Mouse (Mus musculus): ENCODE data around the gene Atp6v0b. TPM values are rescaled to one million over a fixed set of nuclear protein-coding genes. Genes with fewer than 3 reads are reported as not detected.

Gene Atp6v0b
- 215 TPM in 2 replicates for polyA plus RNA-seq (2015; fragmentation: Nextera tagmentation; extraction: Ambion mirVana)

DNA sequence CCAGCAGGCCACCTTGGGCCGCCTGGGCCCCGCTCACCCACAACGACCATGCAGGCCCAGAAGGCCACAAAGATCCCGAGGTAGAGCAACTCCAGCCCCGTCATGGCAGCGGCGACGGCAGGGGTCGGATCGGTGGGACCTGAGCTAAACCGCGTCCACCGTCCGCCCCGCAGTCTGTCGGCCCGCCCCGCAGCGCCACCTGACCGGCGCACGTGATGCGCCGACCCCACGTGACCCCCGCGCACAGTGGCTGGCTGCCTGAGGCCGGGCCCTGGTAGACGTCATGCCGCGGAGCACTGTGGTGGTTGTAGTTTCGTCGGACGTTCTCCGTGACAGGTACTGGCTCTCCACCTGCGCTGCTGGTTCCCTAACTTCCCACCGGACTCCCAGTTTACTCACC lies at the start of gene Atp6v0b:
Atp6v0b (minus strand) TSS at position 201 of the 400 bp plus-strand sequence.
- DNase-seq (ENCODE audit: low spot score), result peak; percentile 90

DNA sequence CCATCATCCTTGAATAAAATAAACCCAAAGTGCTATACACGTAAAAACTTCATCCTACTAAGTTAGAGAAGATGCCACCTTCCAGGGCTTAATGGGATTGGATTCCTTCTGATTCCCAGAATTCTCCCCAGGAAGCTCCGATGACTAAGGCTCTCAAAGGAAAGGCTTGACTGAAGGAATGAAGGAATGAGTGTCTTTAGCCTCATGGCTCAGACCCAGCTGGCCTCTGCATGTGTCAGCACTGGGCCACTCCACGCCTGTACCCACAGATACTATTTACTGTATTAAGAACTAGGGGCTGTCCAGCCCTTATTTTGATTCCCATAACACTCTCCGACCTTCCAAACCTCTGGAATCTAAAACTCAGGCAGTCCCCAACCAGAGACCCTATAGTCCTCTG lies 46.9 kb upstream of the Atp6v0b start:
- DNase-seq (ENCODE audit: low spot score), result no peak

DNA sequence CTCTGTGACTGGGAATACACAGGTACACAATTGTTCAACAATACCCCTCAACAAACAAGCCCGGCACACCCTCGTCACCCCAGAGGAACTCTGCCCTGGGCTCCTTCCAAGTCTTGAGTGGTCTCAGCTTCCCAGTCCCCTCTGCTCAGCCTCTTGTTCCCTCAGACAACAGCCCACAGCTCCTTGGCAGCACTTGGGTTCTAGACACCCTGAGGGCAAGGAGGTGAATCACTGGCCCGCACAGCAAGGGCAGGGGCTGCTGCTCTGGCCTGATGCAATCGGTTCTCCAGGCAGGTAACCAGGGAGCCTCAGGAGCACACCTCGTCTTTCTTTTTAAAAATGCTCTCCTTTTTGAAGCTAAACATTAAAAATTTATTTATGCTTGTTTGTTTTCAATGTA lies 46.1 kb upstream of the Atp6v0b start:
- DNase-seq (ENCODE audit: low spot score), result no peak

DNA sequence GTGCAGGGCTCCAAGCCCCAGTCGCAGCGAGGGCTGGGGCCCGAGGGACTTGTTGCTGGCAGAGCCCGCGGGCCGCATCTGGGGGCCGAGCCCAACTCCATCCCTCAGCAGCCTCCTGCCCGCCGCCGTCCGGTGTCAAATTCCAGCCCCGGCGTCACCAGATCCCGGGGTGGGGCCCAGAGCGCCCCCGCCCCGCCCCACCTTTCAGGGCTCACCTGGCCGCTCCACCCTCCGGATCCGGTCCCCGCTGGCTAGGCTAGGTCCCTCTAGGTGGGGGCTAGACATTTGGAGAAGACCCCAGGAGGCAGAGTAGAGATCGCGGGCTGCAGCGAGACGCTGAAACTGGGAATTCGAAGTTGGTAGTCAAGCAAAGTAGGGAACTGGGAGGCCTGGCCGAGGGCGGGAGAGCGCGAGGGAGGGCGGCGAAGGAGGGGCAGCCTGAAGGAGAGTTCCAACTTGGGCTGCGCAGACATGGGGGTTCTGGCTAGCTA lies 42.3 kb upstream of the Atp6v0b start, which contains the start of gene Artn:
Artn (minus strand) TSS at position 373 of the 491 bp plus-strand sequence.
- no peak for DNase-seq (ENCODE audit: low spot score)

DNA sequence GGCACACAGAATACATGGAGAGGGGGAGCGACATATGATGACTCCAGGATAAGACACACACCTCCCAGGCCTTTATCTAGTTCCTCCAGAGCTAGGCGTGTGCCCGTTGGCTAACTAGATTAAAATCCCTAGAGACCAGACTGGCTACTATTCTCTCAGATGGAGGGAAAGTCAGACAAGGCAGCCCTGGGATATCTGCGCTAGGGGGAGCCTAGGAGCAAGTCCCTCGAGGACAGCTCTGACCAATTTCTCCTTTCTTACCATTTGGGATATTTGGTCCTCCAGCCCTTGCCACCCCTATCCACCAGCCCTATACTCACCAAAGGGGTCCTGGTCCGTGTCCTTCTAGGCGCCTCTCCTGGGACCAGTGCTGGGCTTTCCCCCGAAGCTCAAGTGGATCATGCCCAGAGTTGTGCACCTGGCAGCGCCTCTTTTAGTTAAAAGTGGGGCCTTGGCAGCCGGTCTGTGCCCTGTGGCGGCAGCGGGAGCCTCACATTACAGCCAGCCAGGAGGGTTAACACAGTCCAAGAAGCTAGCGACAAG lies 41.6 kb upstream of the Atp6v0b start:
- DNase-seq (ENCODE audit: low spot score), result no peak

DNA sequence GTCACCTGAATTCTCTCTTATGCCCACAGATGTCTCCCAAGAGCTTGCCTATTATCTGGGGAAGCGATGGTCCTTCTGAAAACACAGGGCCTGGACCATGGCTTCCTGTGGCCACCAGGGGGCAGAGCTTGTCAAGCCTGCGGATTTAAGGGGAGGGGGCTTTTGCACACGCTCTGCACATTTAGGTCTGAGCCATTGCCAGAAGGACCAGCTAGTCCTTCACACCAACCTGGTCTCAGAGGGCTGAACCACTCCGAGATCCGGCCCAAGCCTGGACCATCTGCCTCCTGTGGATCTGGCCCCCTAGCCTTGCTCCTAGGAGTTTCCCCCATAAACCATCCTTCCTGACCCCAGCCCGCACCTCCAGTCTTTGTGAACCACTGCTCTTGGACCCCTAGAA lies 41.1 kb upstream of the Atp6v0b start:
- DNase-seq (ENCODE audit: low spot score), result peak; percentile 39

DNA sequence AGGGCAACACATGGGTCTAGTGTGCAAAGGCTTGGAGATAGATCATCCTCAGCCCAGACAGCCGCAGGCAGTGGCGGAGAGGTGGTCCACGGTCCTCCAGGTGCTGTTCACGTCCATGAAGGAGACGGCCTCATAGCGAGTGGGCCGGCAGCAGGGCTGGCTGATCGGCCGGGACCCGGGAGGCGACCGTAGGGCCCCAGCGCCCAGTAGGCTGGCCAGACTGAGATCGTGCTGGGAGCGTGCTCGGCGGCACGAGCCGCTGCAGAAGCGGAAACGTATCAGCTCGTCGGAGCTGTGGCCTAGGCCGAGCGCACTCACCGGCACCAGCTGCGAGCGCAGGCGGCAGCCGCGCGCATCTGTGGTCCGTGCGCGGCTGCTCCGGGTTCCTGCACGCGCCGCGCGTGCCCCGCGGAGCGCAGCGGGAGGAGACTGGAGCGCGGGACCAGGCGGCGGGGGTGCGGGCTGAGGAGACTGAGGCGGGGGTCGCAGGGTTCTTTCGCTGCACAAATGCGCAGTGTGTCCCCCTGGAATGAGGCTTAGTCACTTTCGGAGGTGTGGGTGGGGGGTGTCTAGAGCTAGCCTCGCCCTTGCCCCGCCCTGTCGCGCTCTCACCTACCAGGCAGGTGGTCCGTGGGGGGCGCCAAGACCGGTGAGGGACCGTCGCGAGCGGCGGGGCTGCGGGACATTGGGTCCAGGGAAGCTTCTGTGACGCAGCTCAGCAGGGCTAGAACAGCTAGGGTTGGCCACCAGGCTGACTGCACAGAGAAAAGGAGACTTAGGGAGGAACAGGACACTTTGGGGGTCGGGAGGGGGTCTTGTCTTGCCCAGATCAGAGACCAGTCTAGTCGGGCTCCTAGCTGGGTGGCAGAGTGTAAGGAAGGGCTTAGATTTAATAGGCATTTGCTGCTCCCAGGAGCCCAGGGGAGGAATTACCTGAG lies 39.7 kb upstream of the Atp6v0b start:
- peak; percentile 44 for DNase-seq (ENCODE audit: low spot score)

DNA sequence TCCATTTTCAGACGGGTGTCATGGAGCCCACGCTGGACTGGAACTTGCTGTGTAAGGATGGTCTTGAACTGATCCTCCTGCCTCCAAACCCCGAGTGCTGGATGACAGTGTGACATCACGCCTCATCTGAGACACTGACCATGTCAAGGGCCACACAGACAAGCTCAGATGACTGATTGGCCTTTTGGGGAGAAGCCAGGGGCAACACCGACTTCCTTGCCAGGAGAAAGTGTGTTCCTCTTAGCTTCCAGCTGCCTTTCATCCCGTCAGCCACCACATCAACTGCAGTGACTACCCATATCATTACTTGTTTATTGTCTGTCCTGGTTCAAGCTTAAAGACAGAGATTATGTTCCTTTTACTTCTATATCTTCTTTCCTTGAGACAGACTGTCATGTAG lies 37.8 kb upstream of the Atp6v0b start:
- DNase-seq (ENCODE audit: low spot score), result no peak

DNA sequence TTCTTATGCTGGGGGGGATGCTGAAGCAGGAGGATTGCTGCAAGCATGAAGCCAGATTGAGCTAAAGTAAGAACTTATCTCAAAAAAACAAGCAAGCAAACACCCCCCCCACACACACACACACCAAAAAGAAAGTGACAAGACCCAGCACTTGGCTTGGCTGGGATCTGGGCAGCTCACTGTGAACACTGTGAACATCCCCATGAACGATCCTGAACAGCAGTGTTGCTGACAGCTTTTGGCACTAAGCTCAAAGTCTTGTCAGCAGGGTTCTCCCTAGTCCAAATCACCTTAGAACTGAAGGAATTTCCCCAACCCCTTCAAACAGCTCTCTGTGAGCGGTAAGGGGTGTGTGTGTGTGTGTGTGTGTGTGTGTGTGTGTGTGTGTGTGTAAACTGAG lies 36.3 kb upstream of the Atp6v0b start:
- no peak for DNase-seq (ENCODE audit: low spot score)

DNA sequence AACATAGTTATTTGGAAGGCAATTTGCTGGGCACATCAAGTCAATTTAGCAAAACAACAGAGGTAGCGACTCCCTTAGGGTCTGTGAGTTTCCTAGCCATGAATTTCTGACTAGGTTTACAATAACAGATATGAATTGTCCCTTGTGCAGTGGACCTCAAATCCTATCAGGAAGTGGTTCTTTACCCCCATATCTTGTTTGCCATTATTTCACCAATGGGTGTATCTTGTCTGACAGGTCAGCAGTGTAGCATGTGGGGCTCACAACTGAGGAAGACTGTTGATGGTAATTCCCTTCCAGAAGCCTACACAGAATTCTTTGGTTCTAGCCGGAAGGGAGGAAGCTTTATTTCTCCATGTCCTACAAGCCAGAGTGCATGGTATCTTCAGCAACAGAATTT lies 34.2 kb upstream of the Atp6v0b start:
- no peak for DNase-seq (ENCODE audit: low spot score)

DNA sequence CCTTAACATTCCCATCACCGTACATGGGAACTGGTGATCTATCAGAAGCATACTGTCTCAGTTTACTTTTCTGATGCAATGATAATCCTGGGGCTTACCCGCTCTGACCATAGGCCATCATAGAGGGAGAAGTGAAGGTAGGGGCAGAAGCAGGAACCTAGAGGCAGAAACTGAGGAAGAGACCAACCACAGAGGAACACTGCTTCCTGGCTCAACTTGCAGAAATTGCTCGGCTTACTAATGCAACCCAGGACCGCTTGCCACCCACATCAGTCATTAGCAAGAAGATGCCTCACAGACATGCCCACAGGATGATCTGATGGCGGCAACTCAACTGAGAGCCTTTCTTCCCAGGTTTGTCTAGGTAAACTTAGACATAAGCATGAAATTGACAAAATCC lies 31.6 kb upstream of the Atp6v0b start:
- DNase-seq (ENCODE audit: low spot score), result no peak

DNA sequence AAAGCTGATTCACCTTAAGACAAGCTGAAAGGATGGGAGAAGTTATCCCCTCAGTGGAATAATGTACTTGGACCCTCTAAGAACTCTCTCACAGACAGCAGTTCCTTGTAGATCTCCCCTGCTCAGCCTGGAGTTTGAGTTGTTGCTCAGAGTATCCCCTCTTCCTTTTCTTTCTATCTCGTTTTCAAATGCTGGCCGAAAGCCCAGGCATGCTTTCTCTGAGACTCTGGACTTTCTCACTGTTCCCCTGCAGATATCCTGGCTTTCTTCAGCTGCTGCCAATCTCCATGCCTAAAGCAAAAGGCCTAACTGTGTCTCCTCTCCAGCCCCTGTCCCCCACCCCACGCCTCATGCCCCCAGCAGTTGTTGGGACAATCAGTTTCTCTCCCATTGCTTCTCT lies 31.1 kb upstream of the Atp6v0b start:
- no peak for DNase-seq (ENCODE audit: low spot score)

DNA sequence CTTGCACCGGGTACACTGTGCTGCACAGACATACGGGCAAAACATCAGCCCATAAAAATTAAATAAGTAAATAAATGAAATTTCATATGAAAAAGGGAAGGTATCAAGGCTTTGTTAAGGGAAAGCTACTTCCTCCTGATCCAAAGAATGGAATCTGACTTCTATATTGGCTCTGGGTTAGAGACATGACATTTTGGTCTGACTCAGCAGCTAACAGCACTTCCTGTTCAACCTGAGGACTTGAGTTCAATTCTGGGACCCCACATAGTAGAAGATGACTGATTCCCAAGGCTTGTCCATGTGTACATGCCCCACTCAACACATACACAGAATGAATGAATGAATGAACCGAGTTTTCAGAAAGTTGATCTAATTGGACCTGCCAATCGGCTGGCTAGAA lies 30.7 kb upstream of the Atp6v0b start:
- no peak for DNase-seq (ENCODE audit: low spot score)

DNA sequence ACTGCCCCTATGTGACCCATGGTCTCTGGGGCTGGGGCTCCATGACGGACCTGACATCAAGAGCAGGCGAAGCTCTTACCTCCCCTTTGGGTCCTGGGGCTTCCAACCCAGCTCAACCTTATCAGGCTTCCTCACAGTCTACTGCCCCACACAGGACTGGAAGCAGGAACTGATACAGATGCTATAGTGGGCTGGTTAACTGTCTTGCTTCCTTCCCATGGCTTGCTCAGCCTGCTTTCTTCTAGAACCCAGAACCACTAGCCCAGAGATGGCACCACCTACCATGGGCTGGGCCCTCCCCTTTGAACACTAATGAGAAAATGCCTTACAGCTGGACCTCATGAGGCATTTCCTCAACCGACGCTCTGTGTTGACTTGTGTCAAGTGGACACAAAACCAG lies 30.3 kb upstream of the Atp6v0b start:
- DNase-seq (ENCODE audit: low spot score), result no peak

DNA sequence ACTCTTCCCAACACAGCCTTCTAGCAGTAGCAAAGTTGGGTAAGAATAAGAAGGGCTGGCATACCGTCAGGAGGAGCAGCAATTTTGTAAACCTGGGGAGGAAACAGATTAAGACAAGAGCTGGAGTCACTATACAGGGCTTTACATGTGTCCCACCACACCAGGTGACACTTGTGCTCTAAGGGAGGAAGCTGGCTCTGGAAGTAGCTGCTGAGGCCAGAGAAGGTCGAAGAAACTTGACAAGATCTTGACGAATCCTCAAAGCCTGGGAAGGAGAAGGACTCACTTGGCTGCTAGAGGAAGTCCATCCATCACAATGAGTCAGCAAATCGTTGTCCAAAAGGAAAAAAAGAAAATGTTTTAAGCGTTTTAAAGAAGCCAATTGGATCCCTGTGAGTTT lies 29.3 kb upstream of the Atp6v0b start:
- no peak for DNase-seq (ENCODE audit: low spot score)

DNA sequence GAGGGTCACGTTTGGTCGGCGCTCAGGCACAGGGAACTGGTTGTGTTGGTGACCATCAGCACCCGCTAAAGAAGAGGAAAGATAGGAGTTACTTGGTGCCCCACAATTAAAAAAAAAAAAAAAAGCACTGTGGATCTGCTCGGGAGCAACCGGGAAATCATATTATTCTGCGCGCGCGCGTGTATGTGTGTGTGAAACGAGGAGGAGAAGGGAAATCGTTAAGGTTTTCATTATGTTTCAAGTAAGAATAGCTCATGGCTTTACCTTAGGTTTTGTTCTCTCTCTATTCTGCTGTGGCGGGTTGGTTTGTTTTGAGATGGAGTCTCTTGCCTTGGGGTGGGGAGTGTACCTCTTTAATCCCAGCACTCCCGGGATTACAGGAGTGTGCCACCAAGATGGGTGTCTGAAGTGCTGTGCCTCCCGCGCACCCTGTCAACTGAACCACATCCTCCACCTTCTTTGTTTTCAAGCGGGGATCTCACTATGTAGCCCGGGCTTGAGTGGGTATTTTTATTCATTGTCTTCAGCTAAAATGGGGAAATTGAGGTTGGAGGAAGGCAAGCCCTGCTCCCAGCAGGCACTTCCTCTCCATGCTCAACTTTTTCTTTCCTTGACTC lies 28.5 kb upstream of the Atp6v0b start:
- peak; percentile 31 for DNase-seq (ENCODE audit: low spot score)

DNA sequence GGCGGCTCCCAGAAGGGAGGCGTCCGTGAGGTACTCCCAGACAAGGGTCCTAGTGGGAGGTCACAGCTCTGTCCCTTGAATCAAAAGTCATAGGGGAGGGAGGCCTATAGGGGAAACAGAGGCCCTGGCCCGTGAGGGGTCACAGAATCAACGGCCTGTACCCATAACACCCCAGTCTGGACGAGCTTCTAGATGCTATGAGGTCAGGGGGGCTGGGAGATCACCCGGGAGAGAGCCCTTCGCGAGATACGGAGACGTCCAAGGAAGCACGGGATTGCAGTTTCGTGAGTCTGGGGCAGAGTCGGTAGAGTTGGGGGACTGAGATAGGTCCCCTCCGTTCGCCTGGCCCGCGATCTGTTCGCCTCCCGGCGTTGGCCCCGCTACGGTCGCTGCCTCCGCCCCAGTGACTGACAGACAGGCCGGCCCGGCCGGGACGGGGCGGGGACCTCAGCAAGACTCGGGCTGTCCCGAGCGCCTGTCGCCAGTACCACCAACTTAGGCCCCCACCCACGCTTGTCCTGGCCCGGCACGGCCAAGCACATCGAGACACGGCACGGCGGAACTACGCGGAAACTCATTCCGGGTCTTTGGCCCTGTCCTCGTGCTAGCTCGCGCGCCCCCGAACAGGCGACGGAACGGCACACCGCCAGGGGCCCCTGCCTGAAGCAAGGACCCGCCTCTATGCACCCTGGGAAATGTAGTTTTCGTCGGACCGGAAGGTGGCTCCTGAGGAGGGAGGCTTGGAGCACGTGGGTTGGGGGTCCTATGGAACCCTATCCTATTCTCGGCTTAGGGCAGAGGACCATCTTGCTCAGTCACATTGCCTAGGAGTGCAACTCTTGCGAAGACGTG lies 27.7 kb upstream of the Atp6v0b start, which contains the start of gene Ipo13:
Ipo13 (minus strand) TSS at position 409 of the 852 bp plus-strand sequence.
- DNase-seq (ENCODE audit: low spot score), result peak; percentile 93

DNA sequence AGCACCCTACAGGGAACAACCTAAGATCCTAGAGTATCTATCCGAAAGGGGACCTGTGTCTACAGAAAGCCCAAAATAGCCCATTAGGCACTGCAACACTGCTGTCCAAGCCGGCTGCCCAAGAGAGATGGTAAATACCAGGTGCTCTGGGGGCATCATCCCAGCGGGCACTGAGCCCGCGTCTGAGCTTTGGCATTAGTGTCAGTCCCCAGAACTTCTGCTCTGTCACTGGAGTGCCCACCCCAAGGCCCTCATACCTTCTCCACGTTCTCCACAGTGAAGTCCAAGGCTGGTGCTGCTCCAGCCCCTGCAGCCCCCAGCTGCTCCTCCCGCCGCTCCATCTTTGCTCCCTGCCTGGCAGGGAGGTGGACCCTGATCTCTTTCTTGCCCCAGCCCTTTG lies 26.9 kb upstream of the Atp6v0b start:
- no peak for DNase-seq (ENCODE audit: low spot score)

DNA sequence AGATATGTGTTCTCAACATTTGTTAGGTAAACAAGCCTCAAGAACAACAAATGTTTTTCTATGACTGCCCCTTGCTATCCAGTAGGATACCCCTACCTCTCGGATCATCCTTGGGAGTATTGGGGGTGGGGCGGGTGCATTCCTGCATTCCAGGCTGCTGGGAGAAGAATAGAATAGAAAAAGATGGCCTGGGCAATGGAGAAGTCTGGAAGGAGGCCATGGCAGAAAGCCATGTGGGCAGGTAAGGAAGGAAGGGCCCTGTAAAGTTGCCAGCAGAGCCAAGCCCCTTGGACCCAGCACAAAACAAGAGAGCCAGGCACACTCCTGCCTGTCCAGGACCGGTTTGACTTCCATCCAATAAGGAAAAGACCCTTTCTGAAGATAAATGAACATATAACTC lies 26.3 kb upstream of the Atp6v0b start:
- no peak for DNase-seq (ENCODE audit: low spot score)

DNA sequence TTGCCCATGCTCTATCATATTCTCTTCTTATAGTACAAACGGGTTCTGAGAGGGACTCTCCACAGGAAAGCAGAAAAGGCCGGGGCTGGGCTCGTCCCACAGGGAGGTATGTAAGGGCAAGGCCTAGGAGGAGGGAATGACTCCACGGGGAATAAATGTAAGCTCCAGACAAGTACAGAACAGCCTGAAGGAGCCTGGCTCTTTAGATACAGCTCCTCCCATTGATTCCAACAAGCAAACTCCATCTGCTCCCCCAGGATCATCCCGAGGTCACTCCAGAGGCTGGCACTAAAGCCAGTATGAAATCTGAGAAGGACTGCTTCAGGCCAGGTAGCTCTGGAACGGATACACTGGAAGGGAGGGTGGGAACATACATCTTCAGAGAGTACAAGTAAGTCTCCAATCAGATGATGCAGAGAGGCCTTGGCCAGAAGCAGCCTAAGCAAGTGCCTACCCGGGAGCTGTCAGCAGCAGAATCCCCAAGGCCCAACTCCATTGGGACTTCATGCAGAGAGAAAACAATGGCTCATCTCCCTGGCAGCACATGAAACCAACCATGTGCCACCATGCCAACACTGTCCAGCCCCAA lies 25.6 kb upstream of the Atp6v0b start:
- DNase-seq (ENCODE audit: low spot score), result no peak

DNA sequence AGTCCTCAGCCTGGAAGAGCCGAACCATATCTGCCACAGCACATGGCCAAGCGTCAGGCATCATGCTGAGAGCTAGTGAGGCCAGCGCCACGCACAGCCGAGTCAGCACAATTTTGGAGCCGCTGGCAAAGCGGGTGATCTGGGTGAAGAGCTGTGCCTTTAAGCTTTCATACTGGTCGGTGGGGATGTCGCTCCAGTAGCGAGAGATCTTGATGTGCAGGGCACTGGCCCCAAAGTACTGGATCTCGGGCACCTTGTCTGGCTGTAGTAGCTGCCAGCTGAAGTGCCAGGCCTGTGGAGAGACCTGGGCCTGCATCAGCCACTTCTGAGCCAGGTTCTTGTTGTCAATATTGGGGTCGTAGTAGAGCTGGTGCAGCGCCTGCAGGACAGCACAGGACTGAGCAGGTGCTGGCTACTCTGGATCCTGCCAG lies 25.0 kb upstream of the Atp6v0b start:
- DNase-seq (ENCODE audit: low spot score), result no peak
